Mouse (Mus musculus) left cerebral cortex, adult 8-10 months (tissue): ENCODE results near the gene Irgm1. TPM values are rescaled to one million over a fixed set of nuclear protein-coding genes. Genes with fewer than 3 reads are reported as not detected.
"Not testable (repeated sequence)": the region's sequence is repeated elsewhere in the genome, so short reads cannot be mapped to it uniquely, and the experiment has no call there.

Experiments used
- DNase-seq, 2 experiments: peaks; one replicate each; pipeline ENCODE4 v3.0.0; 2022; ENCODE audit warnings: low spot score in 2 of 2
- total RNA-seq, 4 experiments: library from RNA; stranded (reverse); gene quantifications; 2 replicates each; pipeline ENCODE4 v1.2.4; 2022

Gene Irgm1
- total RNA-seq, 4 experiments from 2014 or later = 8.3 to 14.0 (median 10.7) TPM

GRCm38 (mm10) chr11:48833731-48834639, 37.5 kb downstream of the Irgm1 start:
- peak; percentile 81 to 98 for DNase-seq

- DNase-seq = no peak
Observed at GRCm38 (mm10) chr11:48833078-48833730, 38.3 kb downstream of the Irgm1 start.

- DNase-seq = no peak
Observed at GRCm38 (mm10) chr11:48831273-48831672, 40.2 kb downstream of the Irgm1 start.

GRCm38 (mm10) chr11:48830279-48830678, 41.2 kb downstream of the Irgm1 start:
- DNase-seq = no peak

GRCm38 (mm10) chr11:48827926-48828325, 43.6 kb downstream of the Irgm1 start:
- no peak for DNase-seq

- no peak for DNase-seq
Observed at GRCm38 (mm10) chr11:48826752-48827096, 44.8 kb downstream of the Irgm1 start.

GRCm38 (mm10) chr11:48825979-48826751, 45.3 kb downstream of the Irgm1 start, which contains the start of the genes Trim7 and Gm12184:
TSS of gene Trim7 (plus strand) at chr11:48826140.
TSS of gene Gm12184 (minus strand) at chr11:48826655.
- DNase-seq = not testable (repeated sequence)

- DNase-seq = no peak
Observed at GRCm38 (mm10) chr11:48824311-48824830, 47.1 kb downstream of the Irgm1 start.

GRCm38 (mm10) chr11:48823536-48823972, 47.9 kb downstream of the Irgm1 start:
- peak in 1 of 2 experiments; percentile 67 for DNase-seq

GRCm38 (mm10) chr11:48822768-48823512, 48.5 kb downstream of the Irgm1 start:
- DNase-seq = no peak

- not testable (repeated sequence) for DNase-seq
Observed at GRCm38 (mm10) chr11:48821299-48821698, 50.2 kb downstream of the Irgm1 start.

GRCm38 (mm10) chr11:48820308-48820674, 51.2 kb downstream of the Irgm1 start:
- DNase-seq = no peak

- DNase-seq = no peak
Observed at GRCm38 (mm10) chr11:48819614-48820307, 51.7 kb downstream of the Irgm1 start.

GRCm38 (mm10) chr11:48818346-48818745, 53.1 kb downstream of the Irgm1 start:
- peak; percentile 70 to 78 for DNase-seq

- no peak for DNase-seq
Observed at GRCm38 (mm10) chr11:48817794-48818193, 53.7 kb downstream of the Irgm1 start.

GRCm38 (mm10) chr11:48816800-48817665, 54.5 kb downstream of the Irgm1 start, which contains the start of gene Trim41:
TSS of gene Trim41 (minus strand) at chr11:48817353.
- peak; percentile 97 to 98 for DNase-seq

- peak in 1 of 2 experiments; percentile 64 for DNase-seq
Observed at GRCm38 (mm10) chr11:48816281-48816781, 55.2 kb downstream of the Irgm1 start.

- no peak for DNase-seq
Observed at GRCm38 (mm10) chr11:48815851-48816250, 55.6 kb downstream of the Irgm1 start.

GRCm38 (mm10) chr11:48813782-48814181, 57.7 kb downstream of the Irgm1 start:
- no peak for DNase-seq
